Mouse (Mus musculus): Measurements from ENCODE around the gene Slc25a51. TPM values are rescaled to one million over a fixed set of nuclear protein-coding genes. Genes with fewer than 3 reads are reported as not detected.

Slc25a51 gene
- total and polyA plus RNA-seq, 3 experiments = 43.8 to 395 (median 47.5) TPM

GRCm38 (mm10) chr4:45393658-45394057 is 14.9 kb downstream of the Slc25a51 start:
- no peak overlapping the region for H3K4me3 ChIP-seq (ENCODE audit: control insufficient read depth in 1 of 2, insufficient read depth in 1 of 2, low read depth in 2 of 2, low read length in 2 of 2)
- H3K27ac ChIP-seq (ENCODE audit: control insufficient read depth, low read depth, low read length) = no peak overlapping the region
- H3K36me3 ChIP-seq (ENCODE audit: control insufficient read depth in 1 of 2, insufficient read depth in 2 of 2, low read length in 2 of 2) = peaks cover 0 to 10% of the 10 kb centered on the region in 2 experiments; a peak in 3 of 4 replicates
- no peaks in the 10 kb centered on the region for H3K79me2 ChIP-seq (ENCODE audit: control insufficient read depth, insufficient read depth, low read length, poor library complexity)
- DNase-seq (ENCODE audit: low read depth, low spot score) = peak; percentile 27
- no peaks in the 10 kb centered on the region for H3K9me3 ChIP-seq (replicated peaks; ENCODE audit: insufficient read depth, low read length)
- peak overlapping the region; percentile 18; the same call in 1 of the 2 replicates for H3K9ac ChIP-seq (ENCODE audit: control insufficient read depth, low read depth, low read length, poor library complexity, severe bottlenecking)
- TF ChIP-seq MXI1 (IDR thresholded peaks at IDR 0.05; ENCODE audit: low read depth, low read length) (no peak), ZKSCAN1 (IDR thresholded peaks at IDR 0.05; ENCODE audit: low read depth, low read length) (peak; percentile 68; the same call in 1 of the 2 replicates), POLR2A (IDR thresholded peaks at IDR 0.05; ENCODE audit: control insufficient read depth in 1 of 2, insufficient read depth in 1 of 2, low read depth in 1 of 2, low read length in 2 of 2, poor library complexity in 1 of 2) (no peak), ZNF384 (IDR thresholded peaks at IDR 0.05; ENCODE audit: low read depth, low read length) (no peak), NRF1 (IDR thresholded peaks at IDR 0.05; ENCODE audit: insufficient read depth, low read depth, low read length, poor library complexity, severe bottlenecking) (no peak)
- peaks cover 0 to 16% of the 10 kb centered on the region in 2 experiments; a peak in 2 of 4 replicates for H3K4me1 ChIP-seq (ENCODE audit: control insufficient read depth in 1 of 2, insufficient read depth in 2 of 2, low read length in 2 of 2)
- H3K27me3 ChIP-seq (ENCODE audit: control insufficient read depth in 1 of 2, insufficient read depth in 2 of 2, low read length in 2 of 2) = no peaks in the 10 kb centered on the region

- Histone ChIP-seq H3K9me3 (replicated peaks; ENCODE audit: insufficient read depth, low read length) (no peaks in the 10 kb centered on the region), H3K9ac (ENCODE audit: control insufficient read depth, low read depth, low read length, poor library complexity, severe bottlenecking) (peak overlapping the region; percentile 41), H3K4me3 (ENCODE audit: control insufficient read depth in 1 of 2, insufficient read depth in 1 of 2, low read depth in 2 of 2, low read length in 2 of 2) (peak overlapping the region; percentile 4 to 11; a peak in 2 of 4 replicates), H3K27ac (ENCODE audit: control insufficient read depth, low read depth, low read length) (no peak overlapping the region), H3K27me3 (ENCODE audit: control insufficient read depth in 1 of 2, insufficient read depth in 2 of 2, low read length in 2 of 2) (no peaks in the 10 kb centered on the region), H3K36me3 (ENCODE audit: control insufficient read depth in 1 of 2, insufficient read depth in 2 of 2, low read length in 2 of 2) (peaks cover 0 to 10% of the 10 kb centered on the region in 2 experiments; a peak in 2 of 4 replicates), H3K79me2 (ENCODE audit: control insufficient read depth, insufficient read depth, low read length, poor library complexity) (no peaks in the 10 kb centered on the region), H3K4me1 (ENCODE audit: control insufficient read depth in 1 of 2, insufficient read depth in 2 of 2, low read length in 2 of 2) (peaks cover 0 to 16% of the 10 kb centered on the region in 2 experiments; a peak in 2 of 4 replicates)
- peak; percentile 80 for DNase-seq (ENCODE audit: low read depth, low spot score)
- TF ChIP-seq KAT2A (conservative IDR thresholded peaks at IDR 0.05; ENCODE audit: low read depth, low read length) (no peak), UBTF (IDR thresholded peaks at IDR 0.05; ENCODE audit: borderline replicate concordance, insufficient read depth, low read depth, low read length) (no peak), TAL1 (IDR thresholded peaks at IDR 0.05; ENCODE audit: low read length) (no peak), EP300 (IDR thresholded peaks at IDR 0.05; ENCODE audit: low read depth in 1 of 2, low read length in 2 of 2) (0 out of 4 replicates have a peak, but pooled peaks of 1 of the 2 experiments have one; percentile 18), USF2 (IDR thresholded peaks at IDR 0.05; ENCODE audit: borderline replicate concordance in 1 of 2, insufficient read depth in 1 of 2, low read depth in 1 of 2, low read length in 2 of 2) (no peak), SIN3A (IDR thresholded peaks at IDR 0.05; ENCODE audit: low read length) (peak; percentile 33; the same call in 1 of the 2 replicates), NELFE (IDR thresholded peaks at IDR 0.05; ENCODE audit: low read depth, low read length) (no peak), ZC3H11A (IDR thresholded peaks at IDR 0.05; ENCODE audit: low read depth, low read length) (no peak), ETS1 (IDR thresholded peaks at IDR 0.05; ENCODE audit: low read depth, low read length) (no peak), ZMIZ1 (IDR thresholded peaks at IDR 0.05; ENCODE audit: low read depth, low read length) (no peak), TBP (IDR thresholded peaks at IDR 0.05; ENCODE audit: low read depth, low read length) (no peak), MXI1 (IDR thresholded peaks at IDR 0.05; ENCODE audit: low read depth, low read length) (no peak), RAD21 (IDR thresholded peaks at IDR 0.05; ENCODE audit: low read depth, low read length) (no peak), CTCF (IDR thresholded peaks at IDR 0.05 in 2 of 3, conservative IDR thresholded peaks at IDR 0.05 in 1 of 3; ENCODE audit: control insufficient read depth in 1 of 3, insufficient read depth in 1 of 3, low read depth in 2 of 3, low read length in 3 of 3, poor library complexity in 1 of 3, severe bottlenecking in 1 of 3) (no peak), ZKSCAN1 (IDR thresholded peaks at IDR 0.05; ENCODE audit: low read depth, low read length) (no peak)
Observed at GRCm38 (mm10) chr4:45392994-45393393, 15.6 kb downstream of the Slc25a51 start.

Measured in MEL (cell line).